Mouse (Mus musculus): ENCODE measurements around the gene Dcun1d1. TPM values are rescaled to one million over a fixed set of nuclear protein-coding genes. Genes with fewer than 3 reads are reported as not detected.

Gene Dcun1d1
- total and polyA plus RNA-seq, 3 experiments, result 32.6 to 72.4 (median 42.3) TPM

DNA sequence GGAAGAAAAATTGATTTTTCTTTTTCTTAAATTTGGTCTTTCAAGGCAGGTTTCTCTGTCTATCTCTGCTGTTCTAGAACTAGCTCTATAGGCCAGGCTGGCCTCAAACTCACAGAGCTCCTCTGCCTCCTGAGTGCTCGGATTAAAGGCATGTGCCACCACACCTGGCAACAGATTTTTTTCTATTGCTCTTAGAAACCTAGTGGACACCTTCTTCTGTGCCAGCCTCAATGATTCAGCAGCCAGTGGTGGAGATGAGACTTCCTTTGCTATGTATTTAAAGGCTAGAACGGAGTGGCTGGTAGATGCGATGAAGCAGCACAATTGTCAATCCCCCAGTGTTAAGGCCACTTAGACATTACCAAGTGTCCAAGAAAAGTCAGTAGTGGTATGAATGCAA is 13.2 kb downstream of the Dcun1d1 start:
- H3K36me3 ChIP-seq (replicated peaks in 1 of 2; ENCODE audit: control insufficient read depth in 1 of 2, insufficient read depth in 1 of 2, low read length in 1 of 2), result peaks cover 0 to 35% of the 10 kb centered on the region in 2 experiments
- dilution Hi-C loops (cut with MboI; ENCODE audit: extremely low pct_ligation_motif_present, extremely low pct_unique_long_range_greater_than_20kb, low sequenced_read_pairs) (no loop called here), in situ Hi-C loops (cut with MboI; ENCODE audit: low pct_ligation_motif_present, low pct_unique_long_range_greater_than_20kb, low sequenced_read_pairs) (no loop called here)
- H3K9ac ChIP-seq (ENCODE audit: insufficient read depth, low read depth), result no peak overlapping the region
- peaks cover 0 to 62% of the 10 kb centered on the region in 2 experiments; a peak in 3 of 4 replicates for H3K4me1 ChIP-seq (ENCODE audit: control insufficient read depth in 1 of 2, insufficient read depth in 2 of 2)
- no peaks in the 10 kb centered on the region for H3K27me3 ChIP-seq (replicated peaks)
- H3K4me3 ChIP-seq (replicated peaks in 1 of 3; ENCODE audit: low read depth in 2 of 3, low read length in 2 of 3, poor library complexity in 1 of 3), result no peak overlapping the region
- H3K79me2 ChIP-seq (replicated peaks; ENCODE audit: control insufficient read depth, extremely low read depth, insufficient read depth, poor library complexity, severe bottlenecking), result peaks cover 38% of the 10 kb centered on the region
- H3K27ac ChIP-seq (ENCODE audit: insufficient read depth, low read depth), result no peak overlapping the region
- no peak for DNase-seq (ENCODE audit: extremely low read depth)
- no peaks in the 10 kb centered on the region for H3K9me3 ChIP-seq (replicated peaks; ENCODE audit: low read length)
- H3K4me2 ChIP-seq (ENCODE audit: insufficient read depth, low read depth, poor library complexity, severe bottlenecking), result no peak overlapping the region
- TF ChIP-seq E2F4 (IDR thresholded peaks at IDR 0.05; ENCODE audit: insufficient replicate concordance, low read depth, low read length), result no peak
- TF ChIP-seq MEF2A (IDR thresholded peaks at IDR 0.05; ENCODE audit: borderline replicate concordance, low read depth, low read length), result no peak
- no peak for TF ChIP-seq PAX5 (IDR thresholded peaks at IDR 0.05; ENCODE audit: low read length)
- no peak for TF ChIP-seq ZC3H11A (IDR thresholded peaks at IDR 0.05; ENCODE audit: low read depth, low read length)
- no peak for TF ChIP-seq IRF4 (IDR thresholded peaks at IDR 0.05; ENCODE audit: low read depth, low read length)
- TF ChIP-seq JUND (conservative IDR thresholded peaks at IDR 0.05; ENCODE audit: low read depth, low read length), result no peak
- TF ChIP-seq RCOR1 (conservative IDR thresholded peaks at IDR 0.05; ENCODE audit: low read depth, low read length), result no peak
- TF ChIP-seq TBP (conservative IDR thresholded peaks at IDR 0.05; ENCODE audit: low read depth, low read length), result no peak
- TF ChIP-seq SMC3 (IDR thresholded peaks at IDR 0.05; ENCODE audit: low read depth, low read length), result no peak
- no peak for TF ChIP-seq RAD21 (IDR thresholded peaks at IDR 0.05; ENCODE audit: low read depth, low read length)
- no peak for TF ChIP-seq GABPA (IDR thresholded peaks at IDR 0.05; ENCODE audit: insufficient replicate concordance, low read depth, low read length)
- TF ChIP-seq BHLHE40 (IDR thresholded peaks at IDR 0.05; ENCODE audit: low read depth, low read length), result no peak
- TF ChIP-seq KAT2A (IDR thresholded peaks at IDR 0.05; ENCODE audit: insufficient replicate concordance, low read length), result no peak
- no peak for TF ChIP-seq NRF1 (IDR thresholded peaks at IDR 0.05; ENCODE audit: low read depth, low read length)

DNA sequence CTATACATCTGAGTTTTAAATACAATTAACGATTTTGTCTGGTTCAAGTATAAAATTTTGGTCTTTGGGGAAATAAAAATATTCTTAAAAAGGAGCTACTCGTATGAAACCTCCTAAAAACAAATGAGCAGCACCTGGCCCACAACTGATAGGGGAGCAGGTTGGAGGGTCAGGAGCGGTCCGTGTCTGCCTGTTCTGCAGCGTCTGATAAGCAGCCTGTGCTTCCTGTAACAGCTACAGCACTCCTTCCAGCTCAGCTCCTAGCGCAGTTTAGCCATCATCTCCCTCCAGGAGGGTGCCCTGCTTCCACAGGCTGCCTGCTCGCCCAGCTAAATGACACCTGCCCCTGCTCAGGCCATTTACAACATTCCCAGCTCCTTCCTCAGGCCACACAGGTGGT is 13.8 kb downstream of the Dcun1d1 start:
- no peak for DNase-seq (ENCODE audit: extremely low read depth)
- TF ChIP-seq TBP (conservative IDR thresholded peaks at IDR 0.05; ENCODE audit: low read depth, low read length) (no peak), SMC3 (IDR thresholded peaks at IDR 0.05; ENCODE audit: low read depth, low read length) (no peak), ZC3H11A (IDR thresholded peaks at IDR 0.05; ENCODE audit: low read depth, low read length) (no peak), MXI1 (IDR thresholded peaks at IDR 0.05; ENCODE audit: low read depth, low read length) (no peak), MAX (IDR thresholded peaks at IDR 0.05; ENCODE audit: low read length) (no peak), RCOR1 (conservative IDR thresholded peaks at IDR 0.05; ENCODE audit: low read depth, low read length) (no peak), BHLHE40 (IDR thresholded peaks at IDR 0.05; ENCODE audit: low read depth, low read length) (no peak), E2F4 (IDR thresholded peaks at IDR 0.05; ENCODE audit: insufficient replicate concordance, low read depth, low read length) (no peak), ZMIZ1 (IDR thresholded peaks at IDR 0.05; ENCODE audit: low read depth, low read length) (no peak), MAZ (IDR thresholded peaks at IDR 0.05; ENCODE audit: low read depth, low read length) (no peak), MAFK (IDR thresholded peaks at IDR 0.05; ENCODE audit: insufficient replicate concordance, low read length) (no peak), CHD2 (IDR thresholded peaks at IDR 0.05; ENCODE audit: low read length) (no peak), POLR2A (IDR thresholded peaks at IDR 0.05; ENCODE audit: low read depth, low read length) (no peak), RAD21 (IDR thresholded peaks at IDR 0.05; ENCODE audit: low read depth, low read length) (no peak), MEF2A (IDR thresholded peaks at IDR 0.05; ENCODE audit: borderline replicate concordance, low read depth, low read length) (no peak), UBTF (IDR thresholded peaks at IDR 0.05; ENCODE audit: low read depth, low read length) (no peak), SIN3A (IDR thresholded peaks at IDR 0.05; ENCODE audit: low read length) (no peak), USF2 (conservative IDR thresholded peaks at IDR 0.05; ENCODE audit: low read depth, low read length) (no peak), ZKSCAN1 (IDR thresholded peaks at IDR 0.05; ENCODE audit: borderline replicate concordance, low read depth, low read length) (no peak), PAX5 (IDR thresholded peaks at IDR 0.05; ENCODE audit: low read length) (no peak)
- dilution Hi-C loops (cut with MboI; ENCODE audit: extremely low pct_ligation_motif_present, extremely low pct_unique_long_range_greater_than_20kb, low sequenced_read_pairs) (no loop called here), in situ Hi-C loops (cut with MboI; ENCODE audit: low pct_ligation_motif_present, low pct_unique_long_range_greater_than_20kb, low sequenced_read_pairs) (no loop called here)
- H3K4me1 ChIP-seq (ENCODE audit: control insufficient read depth in 1 of 2, insufficient read depth in 2 of 2), result peaks cover 0 to 59% of the 10 kb centered on the region in 2 experiments; a peak in 3 of 4 replicates
- H3K9ac ChIP-seq (ENCODE audit: insufficient read depth, low read depth), result no peak overlapping the region
- no peak overlapping the region for H3K27ac ChIP-seq (ENCODE audit: insufficient read depth, low read depth)
- peaks cover 33% of the 10 kb centered on the region for H3K79me2 ChIP-seq (replicated peaks; ENCODE audit: control insufficient read depth, extremely low read depth, insufficient read depth, poor library complexity, severe bottlenecking)
- no peaks in the 10 kb centered on the region for H3K9me3 ChIP-seq (replicated peaks; ENCODE audit: low read length)
- H3K4me3 ChIP-seq (replicated peaks in 1 of 3; ENCODE audit: low read depth in 2 of 3, low read length in 2 of 3, poor library complexity in 1 of 3), result no peak overlapping the region
- H3K36me3 ChIP-seq (replicated peaks in 1 of 2; ENCODE audit: control insufficient read depth in 1 of 2, insufficient read depth in 1 of 2, low read length in 1 of 2), result peaks cover 0 to 36% of the 10 kb centered on the region in 2 experiments
- no peaks in the 10 kb centered on the region for H3K27me3 ChIP-seq (replicated peaks)
- no peak overlapping the region for H3K4me2 ChIP-seq (ENCODE audit: insufficient read depth, low read depth, poor library complexity, severe bottlenecking)

Measured in CH12.LX (cell line).